Mouse (Mus musculus) stomach, postnatal 0 days (tissue): ENCODE data around the gene Ces1d.

Experiments used
- CTCF ChIP-seq: IDR thresholded peaks from 2 replicates; pipeline ENCODE4 v1.5.1; 2016; ENCODE audit warnings: antibody characterized with exemption, low read depth, mild to moderate bottlenecking, moderate library complexity
- EP300 ChIP-seq: optimal IDR thresholded peaks from 2 replicates; pipeline ENCODE3; 2016; ENCODE audit warnings: antibody characterized with exemption

GRCm38 (mm10) chr8:93171846-93172590, 25.6 kb downstream of the Ces1d start:
- TF ChIP-seq CTCF (no peak), EP300 (no peak)
